Mouse (Mus musculus) cerebellum, postnatal 4 days (tissue): ENCODE data around the gene Panx3.

ENCODE experiments used
- DNase-seq, 2 experiments: peaks; one replicate each; pipeline ENCODE4 v3.0.0; 2022; ENCODE audit warnings: low spot score in 2 of 2, mixed read lengths in 1 of 2

Panx3 gene

DNA sequence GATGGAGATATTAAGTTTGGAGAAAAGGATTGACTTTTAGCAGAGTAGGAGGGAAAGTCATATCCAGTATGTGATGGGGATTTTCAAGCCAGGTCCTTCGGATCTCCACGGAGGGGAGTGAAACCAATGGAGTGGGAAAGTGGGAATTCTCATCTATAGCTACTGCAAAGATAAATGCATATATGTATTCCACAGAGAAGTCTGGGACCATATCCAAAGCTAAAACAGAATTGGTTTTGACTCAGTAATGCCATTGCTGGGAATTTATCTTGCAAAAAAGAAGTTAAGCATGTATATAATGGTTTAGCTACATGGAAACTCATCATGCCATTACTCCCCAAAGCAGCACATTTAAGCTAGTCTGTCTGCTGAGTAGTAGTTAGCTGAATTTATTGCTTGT, 36.7 kb downstream of the Panx3 start:
- DNase-seq, result no peak

DNA sequence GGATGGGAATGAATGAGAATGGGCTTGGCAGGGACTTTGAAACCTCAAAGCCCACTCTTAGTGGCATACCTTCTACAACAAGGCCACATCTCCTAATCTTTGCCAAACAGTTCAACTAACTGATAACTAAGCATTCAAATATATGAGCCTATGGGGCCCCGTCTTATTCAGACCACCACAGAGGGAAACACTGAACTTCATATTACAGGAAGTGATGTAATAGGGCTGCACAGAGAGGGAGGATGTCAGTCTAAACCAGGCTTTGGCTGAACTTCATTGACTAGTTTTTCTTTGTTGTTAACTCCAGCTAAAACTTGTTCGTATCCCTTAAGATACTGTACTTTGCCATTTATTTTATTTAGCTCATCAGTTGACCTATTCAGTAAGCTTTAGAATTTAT, 39.1 kb downstream of the Panx3 start:
- DNase-seq, result no peak

DNA sequence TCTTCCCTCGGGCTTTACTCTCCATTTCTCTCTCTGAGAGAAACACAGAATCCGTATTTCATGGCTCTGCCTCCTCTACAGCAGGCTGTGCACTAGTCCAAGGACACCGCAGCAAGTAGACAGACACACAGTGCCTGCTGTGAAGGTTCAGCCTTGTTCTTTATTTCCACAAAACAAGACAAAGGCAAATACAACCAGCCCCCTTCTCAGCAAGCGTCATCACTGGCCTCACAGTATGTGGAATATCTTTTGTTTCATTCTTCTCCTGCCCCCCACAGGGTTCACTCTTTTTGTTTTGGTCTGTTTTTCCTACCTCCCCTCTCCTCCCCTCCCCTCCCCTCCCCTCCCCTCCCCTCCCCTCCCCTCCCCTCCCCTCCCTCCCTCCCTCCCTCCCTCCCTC, 40.5 kb downstream of the Panx3 start:
- no peak for DNase-seq

DNA sequence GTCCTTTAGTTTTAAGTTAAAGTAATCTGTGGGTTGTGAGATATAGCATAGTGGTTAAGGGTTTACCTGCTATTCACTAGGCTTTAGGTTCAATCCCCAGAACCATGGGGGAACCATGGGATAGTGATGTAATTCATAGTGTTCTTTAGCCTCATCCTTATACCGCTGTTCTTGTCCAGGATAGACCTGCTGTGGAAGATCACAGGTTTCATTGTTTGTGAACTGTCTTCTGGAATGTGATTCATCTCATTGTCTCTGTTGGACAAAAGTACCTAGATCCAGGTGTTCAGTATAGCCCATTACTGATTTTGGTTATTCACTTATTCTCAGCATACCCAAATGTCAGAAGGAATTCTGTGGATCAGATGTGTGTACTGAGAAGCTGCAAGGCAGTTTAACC, 41.8 kb downstream of the Panx3 start:
- DNase-seq, result no peak

DNA sequence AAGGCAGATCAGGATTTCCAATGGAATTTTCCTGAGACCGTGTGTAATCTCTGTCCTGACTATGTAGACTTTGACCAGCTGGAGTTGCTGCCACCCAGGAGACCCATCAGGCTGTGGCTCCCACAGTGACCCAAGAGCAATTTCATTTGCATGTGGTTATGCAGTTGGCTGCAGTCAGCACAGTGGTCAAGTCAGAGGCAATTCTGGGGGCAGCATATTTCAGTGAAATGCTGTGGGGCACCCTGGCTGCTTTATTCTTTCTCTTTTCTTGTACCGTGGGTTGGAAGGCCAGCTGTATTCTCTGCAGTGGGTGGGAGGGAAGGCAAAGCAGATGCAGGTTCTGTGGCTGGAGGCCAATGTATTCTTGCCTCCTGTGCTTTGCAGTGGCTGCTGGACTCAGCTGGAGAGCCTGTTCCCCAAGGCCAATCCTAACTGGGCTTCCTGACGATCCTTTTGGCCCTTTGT, 42.9 kb downstream of the Panx3 start:
- no peak for DNase-seq

DNA sequence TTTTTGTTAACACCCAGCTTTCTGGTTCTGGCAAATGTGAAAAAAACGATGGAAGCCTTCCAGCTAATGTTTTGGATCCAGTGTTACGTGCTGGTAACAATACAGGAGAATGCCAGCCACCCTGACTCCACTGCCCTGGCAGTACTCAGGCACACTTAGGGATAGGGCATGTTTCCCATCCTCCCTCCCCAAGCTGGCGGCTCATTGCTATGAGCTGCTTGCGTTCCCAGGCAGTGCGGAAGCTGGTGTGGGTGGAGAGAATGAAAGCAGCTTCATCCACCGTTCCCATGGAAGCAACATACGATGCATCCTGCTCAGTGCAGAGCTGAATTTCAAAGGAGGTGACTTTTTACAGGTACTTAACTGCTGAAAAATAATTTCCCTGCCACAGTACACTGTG, 43.4 kb downstream of the Panx3 start:
- peak in 1 of 2 experiments; percentile 30 for DNase-seq

DNA sequence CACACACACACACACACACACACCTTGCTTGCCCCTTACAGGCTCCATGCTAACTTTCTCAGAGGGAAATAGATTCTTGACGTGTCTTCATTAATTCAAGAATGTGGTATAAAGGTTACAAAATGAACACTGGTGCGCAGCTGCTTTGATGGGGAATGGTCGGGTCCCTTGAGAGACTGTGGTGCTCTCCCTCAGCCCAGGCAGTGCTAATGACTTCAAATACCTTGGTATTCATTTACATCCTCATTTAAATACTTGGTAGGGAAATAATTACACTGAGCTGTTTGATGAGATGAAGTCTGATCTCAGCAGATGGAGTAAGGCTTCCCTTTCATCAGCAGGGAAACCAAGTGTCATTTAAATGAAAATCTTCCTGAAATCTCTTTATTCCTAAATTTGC, 43.9 kb downstream of the Panx3 start:
- DNase-seq, result no peak

DNA sequence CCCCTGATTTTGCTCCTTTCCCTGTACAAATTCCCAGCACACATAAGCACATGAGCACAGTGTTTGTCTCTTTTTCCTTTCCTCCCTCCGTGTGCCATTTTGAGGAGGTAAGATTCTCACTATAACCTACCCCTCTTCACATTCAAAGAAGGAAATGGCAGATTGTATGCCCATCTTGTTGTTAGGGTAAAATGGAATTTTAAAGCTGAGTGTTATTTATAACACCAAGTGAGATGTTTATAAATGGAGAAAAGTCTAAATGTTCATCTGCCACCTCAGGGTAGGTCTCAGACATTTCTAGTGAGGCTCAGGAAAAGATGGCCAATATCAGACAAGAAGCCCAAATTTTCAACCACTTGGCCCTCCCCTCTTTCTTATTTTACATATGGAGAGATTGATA, 44.5 kb downstream of the Panx3 start:
- no peak for DNase-seq

DNA sequence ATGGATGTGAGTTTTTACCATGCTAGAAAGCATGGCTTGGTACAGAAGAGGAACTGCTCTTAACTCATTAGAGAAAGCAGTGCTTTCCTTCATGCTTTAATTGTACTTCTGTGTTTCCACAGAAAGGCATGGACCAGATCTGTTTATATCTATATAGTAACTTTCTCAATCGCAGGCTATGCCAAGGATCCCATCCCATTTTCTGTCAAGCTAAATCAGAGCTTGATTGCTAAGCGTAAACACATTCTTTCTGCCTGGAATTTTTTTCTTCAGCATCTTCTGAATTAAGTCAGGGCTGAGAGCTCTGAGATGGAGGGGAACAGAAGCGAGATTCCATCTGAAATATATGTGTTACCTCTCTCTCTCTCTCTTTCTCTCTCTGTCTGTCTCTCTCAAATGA, 45.1 kb downstream of the Panx3 start:
- no peak for DNase-seq

DNA sequence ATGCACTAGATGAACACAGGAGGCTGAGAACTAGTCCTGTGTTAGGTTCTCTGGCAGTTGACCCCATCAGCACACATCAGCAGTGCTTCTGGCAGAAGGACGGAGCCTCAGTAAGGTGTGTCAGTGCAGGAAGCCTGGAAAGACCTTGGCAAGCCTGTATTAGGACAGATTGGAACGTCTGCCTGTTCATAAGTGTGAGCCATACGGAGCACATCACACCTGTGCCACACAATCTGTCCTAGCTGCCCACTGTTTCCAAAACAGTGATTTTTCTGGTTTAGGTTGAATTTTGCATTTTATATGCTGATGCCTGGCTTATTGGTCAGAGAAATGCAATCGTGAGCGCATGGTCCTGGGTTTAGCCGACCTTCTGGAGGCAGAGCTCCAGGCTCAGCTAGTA, 47.7 kb downstream of the Panx3 start:
- no peak for DNase-seq

DNA sequence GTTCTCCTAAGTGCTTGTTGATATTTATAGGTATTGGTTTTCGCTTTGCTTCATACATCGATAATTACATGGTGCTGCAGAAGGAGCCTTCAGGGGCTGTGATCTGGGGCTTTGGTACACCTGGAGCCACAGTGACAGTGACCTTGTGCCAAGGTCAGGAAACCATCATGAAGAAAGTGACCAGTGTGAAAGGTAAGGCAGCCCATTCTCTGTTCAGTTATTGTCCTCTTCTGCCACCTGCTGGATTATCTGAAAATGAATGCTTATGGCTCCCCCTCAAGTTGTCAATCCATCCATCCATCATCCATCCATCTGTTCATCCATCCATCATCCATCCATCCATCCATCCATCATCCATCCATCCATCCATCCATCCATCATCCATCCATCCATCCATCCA, 52.3 kb downstream of the Panx3 start:
- DNase-seq, result peak in 1 of 2 experiments; percentile 12

DNA sequence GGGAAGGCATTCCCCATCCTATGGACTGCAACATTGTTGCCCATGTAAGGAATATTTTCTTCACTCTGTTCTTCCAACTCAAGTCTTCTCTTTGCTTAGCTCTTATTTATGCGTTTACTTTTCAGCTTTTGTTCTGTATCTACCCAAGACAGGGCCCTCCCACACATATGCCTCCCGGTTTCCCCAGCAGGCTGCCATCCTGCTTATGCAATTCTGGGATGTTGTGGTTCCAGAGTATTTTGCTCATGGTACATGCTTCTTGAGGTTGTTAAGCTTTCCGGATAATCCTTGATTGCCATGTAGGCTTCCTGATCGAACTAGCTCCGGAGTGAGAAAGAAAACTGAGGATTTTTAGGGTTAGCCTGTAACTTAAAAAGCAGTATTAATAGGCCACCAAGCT, 53.8 kb downstream of the Panx3 start:
- no peak for DNase-seq

DNA sequence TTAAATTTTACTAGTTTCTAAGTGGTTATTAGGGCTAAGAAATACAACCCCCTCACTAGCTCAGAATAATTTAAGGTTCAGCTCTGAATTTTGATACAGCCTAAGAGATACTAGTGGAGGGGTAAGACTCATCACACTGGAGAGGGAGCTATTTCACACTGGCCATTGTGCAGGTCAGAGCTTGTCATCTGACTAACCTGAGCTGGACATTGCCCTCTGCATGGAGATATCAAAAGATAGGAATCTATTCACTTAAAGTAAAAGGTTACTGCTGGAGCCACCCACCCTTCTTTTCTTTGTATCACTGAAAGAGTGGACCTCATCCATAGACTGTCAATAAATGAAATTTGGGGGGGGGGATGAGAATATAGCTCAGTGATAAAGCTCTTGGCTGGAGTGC, 54.7 kb downstream of the Panx3 start:
- no peak for DNase-seq

DNA sequence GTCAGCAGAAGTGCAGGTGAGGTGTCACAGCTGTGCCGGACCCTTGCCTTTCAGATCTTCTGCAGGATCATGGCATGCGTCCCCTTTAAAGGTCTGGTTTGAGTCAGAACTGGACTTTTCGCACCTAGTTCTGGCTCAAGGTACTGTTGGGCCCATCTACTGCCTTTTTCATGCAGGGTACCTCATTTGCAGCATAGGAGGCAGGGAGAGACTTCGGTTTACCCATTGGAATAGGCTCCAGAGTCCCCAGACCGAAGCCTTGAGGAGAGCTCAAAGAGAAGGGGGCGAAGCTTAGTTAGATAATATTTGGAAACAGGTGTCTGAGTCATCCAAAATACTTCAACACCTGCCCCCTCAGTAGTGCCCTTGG, 55.1 kb downstream of the Panx3 start:
- no peak for DNase-seq

DNA sequence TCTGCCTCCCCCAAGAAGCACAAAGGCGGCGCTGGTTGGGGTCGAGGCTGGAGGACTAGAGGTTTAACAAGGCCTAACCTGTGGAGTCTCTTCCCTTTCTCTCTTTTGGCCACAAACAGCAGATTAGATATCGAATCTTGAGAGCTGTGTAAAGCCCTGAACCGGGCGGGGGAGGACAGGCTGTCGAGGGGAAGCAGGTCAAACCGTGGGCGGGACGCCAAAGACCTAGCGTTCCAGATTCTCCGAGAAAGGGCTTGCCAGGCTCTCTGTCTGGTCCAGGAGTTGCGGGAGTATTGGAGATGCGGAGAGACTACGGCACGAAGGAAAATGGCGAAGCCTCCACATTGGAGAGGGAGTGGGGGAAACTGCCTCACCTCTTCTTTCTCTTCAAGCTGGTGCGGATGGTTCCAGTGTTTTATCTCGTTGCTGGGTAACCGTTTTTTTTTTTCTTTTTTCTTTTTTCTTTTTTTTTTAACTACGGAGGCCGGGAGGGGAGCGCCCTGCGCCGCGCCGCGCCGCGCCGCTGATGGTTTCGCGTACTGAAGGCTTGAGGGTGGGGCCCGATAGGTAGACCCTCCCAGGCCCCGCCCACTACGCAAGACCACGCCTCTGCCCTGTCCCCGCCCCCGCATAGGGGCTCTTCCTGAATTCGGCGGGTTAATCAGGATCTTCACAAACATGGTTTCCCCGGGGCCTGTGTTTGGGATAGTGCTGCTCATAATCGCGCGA, 55.7 kb downstream of the Panx3 start, which contains the start of gene Spa17:
TSS of gene Spa17 (minus strand) at position 541 of the 729 bp plus-strand sequence.
- peak; percentile 60 to 83 for DNase-seq
